Mouse (Mus musculus): Measurements from ENCODE around the gene Ppm1b. TPM values are rescaled to one million over a fixed set of nuclear protein-coding genes. Genes with fewer than 3 reads are reported as not detected.
A peak's percentile ranks its signal among the peaks of the same experiment; 100 is the strongest.

Ppm1b gene
- polyA plus RNA-seq, 1 experiment from 2014 or later = 91.7 TPM

DNA sequence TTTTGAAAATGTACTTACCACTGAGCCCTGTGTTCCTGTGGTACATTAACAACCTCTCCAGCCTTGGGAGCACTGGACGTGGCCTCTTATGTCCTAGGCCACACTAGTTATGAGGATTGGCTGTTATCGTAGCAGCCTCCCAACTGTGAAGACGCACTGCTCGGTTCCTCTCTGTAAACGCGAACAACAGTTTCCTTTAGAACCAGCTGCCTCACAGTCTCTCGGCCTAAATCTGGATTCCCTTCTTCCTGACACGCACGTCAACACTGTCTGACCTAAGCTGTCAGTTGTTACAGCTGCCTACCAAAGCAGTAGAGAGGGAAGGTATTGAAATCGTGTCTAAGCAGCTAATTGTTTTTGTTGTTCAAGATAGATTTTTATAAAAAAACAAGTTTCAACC is 43.1 kb downstream of the Ppm1b start:
- Histone ChIP-seq H3K4me3 (no peak overlapping the region), H3K36me3 (replicated peaks) (no peaks in the 10 kb centered on the region), H3K27me3 (replicated peaks) (no peaks in the 10 kb centered on the region), H3K9me3 (no peaks in the 10 kb centered on the region), H3K27ac (no peak overlapping the region), H3K4me2 (no peak overlapping the region), H3K4me1 (no peaks in the 10 kb centered on the region), H3K9ac (no peak overlapping the region)
- 71% methylated on average over 10 of the region's 10 CpGs for WGBS
- no peak for ATAC-seq (replicated peaks)

DNA sequence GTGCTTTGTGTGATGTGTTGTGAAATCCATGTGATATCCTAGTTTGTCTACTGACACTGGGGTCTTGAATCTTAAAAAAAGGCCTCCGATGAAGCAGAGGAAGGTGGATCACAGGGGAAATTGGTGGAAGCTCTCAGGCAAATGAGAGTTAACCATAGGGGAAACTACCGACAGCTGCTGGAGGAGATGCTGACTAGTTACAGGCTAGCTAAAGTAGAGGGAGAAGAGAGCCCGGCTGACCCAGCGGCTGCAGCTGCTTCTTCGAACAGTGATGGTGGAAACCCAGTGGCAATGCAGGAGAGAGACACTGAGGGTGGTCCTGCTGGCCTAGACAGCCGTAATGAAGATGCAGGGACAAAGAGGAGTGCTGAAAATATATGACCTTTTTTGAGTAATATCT is 56.9 kb downstream of the Ppm1b start:
- WGBS = 75% methylated on average over 6 of the region's 6 CpGs
- Histone ChIP-seq H3K9me3 (no peaks in the 10 kb centered on the region), H3K36me3 (replicated peaks) (no peaks in the 10 kb centered on the region), H3K9ac (no peak overlapping the region), H3K4me1 (no peaks in the 10 kb centered on the region), H3K27me3 (replicated peaks) (no peaks in the 10 kb centered on the region), H3K27ac (no peak overlapping the region), H3K4me2 (no peak overlapping the region), H3K4me3 (no peak overlapping the region)
- ATAC-seq (replicated peaks) = no peak

DNA sequence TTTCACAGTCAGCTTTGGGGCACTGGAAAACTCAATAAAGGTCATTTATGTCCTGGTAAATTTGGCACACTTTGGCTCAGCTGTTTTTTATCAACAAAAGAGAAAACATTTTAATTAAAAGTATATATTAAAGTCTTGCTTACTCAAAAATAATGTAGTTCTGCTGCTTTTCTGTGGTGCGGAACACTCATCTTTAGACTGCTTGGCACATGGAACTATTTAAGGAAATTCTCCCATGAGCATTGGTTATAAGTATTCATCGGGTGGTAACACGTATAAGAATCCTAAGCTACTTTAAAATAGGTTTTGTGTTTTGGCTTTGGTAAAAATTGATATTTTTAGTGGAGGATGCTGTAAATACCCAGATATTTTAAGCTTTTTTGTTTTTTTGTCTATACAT is 58.1 kb downstream of the Ppm1b start:
- Histone ChIP-seq H3K9ac (no peak overlapping the region), H3K4me1 (no peaks in the 10 kb centered on the region), H3K36me3 (replicated peaks) (no peaks in the 10 kb centered on the region), H3K27me3 (replicated peaks) (no peaks in the 10 kb centered on the region), H3K27ac (no peak overlapping the region), H3K4me2 (no peak overlapping the region), H3K4me3 (no peak overlapping the region), H3K9me3 (no peaks in the 10 kb centered on the region)
- 92% methylated on average over 3 of the region's 3 CpGs for WGBS
- ATAC-seq (replicated peaks) = no peak

- Histone ChIP-seq H3K27me3 (replicated peaks) (no peaks in the 10 kb centered on the region), H3K4me3 (no peak overlapping the region), H3K4me2 (no peak overlapping the region), H3K9me3 (no peaks in the 10 kb centered on the region), H3K4me1 (no peaks in the 10 kb centered on the region), H3K27ac (no peak overlapping the region), H3K36me3 (replicated peaks) (no peaks in the 10 kb centered on the region), H3K9ac (no peak overlapping the region)
- ATAC-seq (replicated peaks) = no peak
- WGBS = 90% methylated on average over 3 of the region's 3 CpGs
Measured at GRCm38 (mm10) chr17:85018344-85018743, 61.8 kb downstream of the Ppm1b start.

DNA sequence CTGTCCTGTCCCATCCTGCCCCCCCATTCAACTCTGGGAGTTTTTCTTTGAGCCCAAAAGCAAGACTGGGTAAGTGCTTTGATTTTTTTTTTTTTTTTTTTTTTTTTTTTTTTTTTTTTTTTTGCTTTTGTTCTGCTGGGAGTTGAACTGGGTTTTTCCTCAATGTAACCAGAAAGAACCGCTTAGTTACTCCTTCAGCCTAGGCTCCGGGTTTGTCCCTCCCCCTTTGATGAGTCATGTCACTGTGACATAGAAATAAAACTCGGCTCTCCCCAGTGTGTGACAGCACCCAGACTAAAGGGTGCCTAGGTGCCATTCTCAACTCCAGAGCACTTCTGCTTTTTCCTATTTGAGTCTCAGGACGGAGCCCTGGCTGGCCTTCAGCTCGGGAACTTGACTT is 62.3 kb downstream of the Ppm1b start:
- no peaks in the 10 kb centered on the region for H3K9me3 ChIP-seq
- H3K27me3 ChIP-seq (replicated peaks) = no peaks in the 10 kb centered on the region
- H3K4me3 ChIP-seq = no peak overlapping the region
- no peaks in the 10 kb centered on the region for H3K4me1 ChIP-seq
- no peak for ATAC-seq (replicated peaks)
- WGBS = 88% methylated on average over 5 of the region's 5 CpGs
- no peak overlapping the region for H3K9ac ChIP-seq
- H3K27ac ChIP-seq = no peak overlapping the region
- H3K36me3 ChIP-seq (replicated peaks) = no peaks in the 10 kb centered on the region
- no peak overlapping the region for H3K4me2 ChIP-seq

- 86% methylated on average over 3 of the region's 3 CpGs for WGBS
- ATAC-seq (replicated peaks) = no peak
Measured at GRCm38 (mm10) chr17:85020343-85020742, 63.8 kb downstream of the Ppm1b start.

DNA sequence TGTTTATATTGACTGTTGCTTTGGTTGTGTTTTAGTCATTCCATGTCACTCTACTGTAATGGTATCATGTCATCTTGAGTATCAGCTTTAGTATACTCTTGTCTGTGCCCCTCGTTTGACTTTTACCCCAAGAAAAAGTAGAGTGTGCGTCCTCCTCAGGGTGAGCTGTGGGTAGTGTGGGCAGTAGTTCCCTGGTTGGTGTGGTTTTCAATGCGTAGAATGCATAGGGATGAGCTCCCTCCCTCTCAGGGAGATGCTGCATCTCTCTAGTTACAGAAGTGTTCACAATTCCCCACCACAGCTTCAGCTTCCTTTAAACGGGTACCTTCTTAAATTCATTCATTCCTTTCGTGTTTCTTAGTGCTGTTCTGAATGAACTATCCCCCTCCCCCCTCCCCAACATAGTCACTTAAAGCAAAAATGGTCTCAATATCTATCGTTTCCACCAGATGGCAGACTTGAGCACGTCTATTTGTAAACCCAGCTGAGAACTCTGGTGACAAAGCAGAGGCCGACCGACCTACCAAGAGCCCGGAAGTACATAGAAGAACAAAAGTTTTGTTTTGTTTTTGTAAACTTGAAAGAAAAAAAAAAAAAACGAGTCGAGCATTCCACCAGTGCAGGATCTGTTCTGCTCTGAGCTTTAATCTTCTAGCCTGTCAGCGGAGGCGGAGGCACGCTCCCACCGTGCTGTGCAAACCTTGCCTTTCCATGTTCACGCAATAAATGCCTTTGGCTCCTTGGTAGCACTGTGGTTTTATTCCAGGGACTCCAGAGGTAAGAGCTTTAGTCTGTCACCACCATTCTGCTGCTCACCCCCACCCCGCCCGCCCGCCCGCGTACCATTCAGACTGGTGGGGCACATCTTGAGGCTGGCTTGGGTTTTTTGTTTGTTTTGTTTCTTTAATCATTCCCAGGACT is 67.0 kb downstream of the Ppm1b start:
- WGBS = 55% methylated on average over 22 of the region's 22 CpGs
- no peak overlapping the region for H3K9ac ChIP-seq

More at GRCm38 (mm10) chr17:85020343-85020742, 63.8 kb downstream of the Ppm1b start:
- Histone ChIP-seq H3K4me2 (no peak overlapping the region), H3K9ac (no peak overlapping the region), H3K36me3 (replicated peaks) (no peaks in the 10 kb centered on the region), H3K9me3 (no peaks in the 10 kb centered on the region), H3K4me3 (no peak overlapping the region), H3K27me3 (replicated peaks) (no peaks in the 10 kb centered on the region), H3K27ac (no peak overlapping the region), H3K4me1 (no peaks in the 10 kb centered on the region)

DNA sequence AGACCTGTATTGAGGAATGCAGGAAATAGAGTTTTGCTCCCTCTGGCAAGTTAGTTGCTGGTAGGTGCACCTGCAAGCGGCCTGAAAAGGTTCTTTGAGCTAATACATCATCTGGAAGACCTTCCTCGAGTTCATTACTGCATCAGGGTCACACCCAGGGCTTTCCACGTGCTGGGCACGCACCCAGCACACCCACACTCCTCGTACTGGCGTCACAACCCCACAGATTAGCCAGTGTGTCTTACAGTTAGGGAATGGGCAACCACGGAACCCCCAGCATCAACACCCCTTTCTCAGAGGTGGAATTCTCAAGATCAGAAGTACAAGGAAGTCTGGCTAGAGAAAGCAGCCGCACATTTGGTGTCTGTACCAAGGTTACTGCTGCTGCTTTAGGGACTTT is 67.7 kb downstream of the Ppm1b start:
- Histone ChIP-seq H3K4me3 (no peak overlapping the region), H3K9me3 (no peaks in the 10 kb centered on the region), H3K27me3 (replicated peaks) (no peaks in the 10 kb centered on the region), H3K4me1 (no peaks in the 10 kb centered on the region), H3K9ac (no peak overlapping the region), H3K27ac (no peak overlapping the region), H3K36me3 (replicated peaks) (no peaks in the 10 kb centered on the region), H3K4me2 (no peak overlapping the region)
- ATAC-seq (replicated peaks) = no peak
- WGBS = 92% methylated on average over 8 of the region's 8 CpGs

More for the DNA sequence above, 67.0 kb downstream of the Ppm1b start:
- ATAC-seq (replicated peaks) = peak; percentile 51; the same call in 1 of the 2 replicates
- Histone ChIP-seq H3K4me2 (no peak overlapping the region), H3K27me3 (replicated peaks) (no peaks in the 10 kb centered on the region), H3K4me3 (no peak overlapping the region), H3K4me1 (no peaks in the 10 kb centered on the region), H3K36me3 (replicated peaks) (no peaks in the 10 kb centered on the region), H3K9me3 (no peaks in the 10 kb centered on the region), H3K27ac (no peak overlapping the region)

- Histone ChIP-seq H3K27me3 (replicated peaks) (no peaks in the 10 kb centered on the region), H3K9ac (no peak overlapping the region), H3K9me3 (no peaks in the 10 kb centered on the region), H3K36me3 (replicated peaks) (no peaks in the 10 kb centered on the region), H3K4me3 (no peak overlapping the region), H3K4me1 (no peaks in the 10 kb centered on the region), H3K27ac (no peak overlapping the region), H3K4me2 (no peak overlapping the region)
- no peak for ATAC-seq (replicated peaks)
- WGBS = 94% methylated on average over 6 of the region's 6 CpGs
Measured at GRCm38 (mm10) chr17:85025151-85025550, 68.6 kb downstream of the Ppm1b start.

DNA sequence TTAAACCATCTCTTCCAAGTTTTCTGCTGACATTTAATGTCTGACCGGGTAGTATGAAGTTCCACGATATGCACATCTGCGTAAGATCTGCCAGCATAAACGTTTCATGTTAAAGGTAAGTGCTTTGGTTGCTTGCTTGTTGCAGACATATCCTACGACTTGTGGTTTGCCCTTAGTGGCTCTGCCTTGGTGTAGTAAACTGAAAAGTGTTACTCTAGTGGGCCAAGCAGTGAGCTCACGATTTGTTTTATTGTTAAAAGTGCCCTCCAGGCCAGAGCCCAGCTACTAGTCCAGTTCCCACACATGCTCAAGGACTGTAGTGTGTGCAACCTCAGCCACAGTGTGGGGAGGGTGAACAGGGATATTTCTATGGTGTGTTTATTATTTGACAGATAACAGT is 69.9 kb downstream of the Ppm1b start:
- H3K9ac ChIP-seq = no peak overlapping the region
- 93% methylated on average over 6 of the region's 6 CpGs for WGBS
- no peak overlapping the region for H3K4me2 ChIP-seq
- no peaks in the 10 kb centered on the region for H3K36me3 ChIP-seq (replicated peaks)
- H3K4me1 ChIP-seq = no peaks in the 10 kb centered on the region
- H3K27ac ChIP-seq = no peak overlapping the region
- no peaks in the 10 kb centered on the region for H3K9me3 ChIP-seq
- H3K27me3 ChIP-seq (replicated peaks) = no peaks in the 10 kb centered on the region
- ATAC-seq (replicated peaks) = no peak
- no peak overlapping the region for H3K4me3 ChIP-seq

DNA sequence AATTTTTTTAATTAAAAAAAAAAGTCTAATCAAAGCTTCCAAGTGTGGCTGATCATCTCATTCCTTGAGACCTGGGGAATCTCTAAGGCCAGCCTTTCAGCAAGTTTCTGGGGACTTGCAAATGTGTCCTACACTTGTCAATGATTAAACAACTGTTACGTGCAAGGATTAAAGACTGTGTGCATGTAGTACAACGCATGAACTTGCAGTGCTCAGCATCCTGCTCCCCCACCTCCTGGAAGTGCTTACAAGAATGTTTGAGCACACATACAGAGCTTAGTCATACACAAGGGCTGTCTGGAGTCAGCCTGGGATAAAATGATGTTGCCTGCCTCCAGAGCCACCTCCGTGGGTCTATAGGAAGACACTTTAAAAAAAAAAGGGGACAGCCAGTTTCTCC is 70.7 kb downstream of the Ppm1b start:
- H3K36me3 ChIP-seq (replicated peaks) = no peaks in the 10 kb centered on the region
- no peaks in the 10 kb centered on the region for H3K4me1 ChIP-seq
- no peak overlapping the region for H3K27ac ChIP-seq
- H3K27me3 ChIP-seq (replicated peaks) = no peaks in the 10 kb centered on the region
- 88% methylated on average over 3 of the region's 3 CpGs for WGBS
- no peaks in the 10 kb centered on the region for H3K9me3 ChIP-seq
- no peak overlapping the region for H3K9ac ChIP-seq
- H3K4me2 ChIP-seq = no peak overlapping the region
- no peak for ATAC-seq (replicated peaks)
- H3K4me3 ChIP-seq = no peak overlapping the region

- Histone ChIP-seq H3K27ac (no peak within 1 kb of the TSS), H3K9ac (no peak within 1 kb of the TSS), H3K36me3 (replicated peaks) (no peaks in the 10 kb centered on the region), H3K4me1 (no peaks in the 10 kb centered on the region), H3K4me2 (no peak within 1 kb of the TSS), H3K27me3 (replicated peaks) (no peaks in the 10 kb centered on the region), H3K9me3 (no peaks in the 10 kb centered on the region), H3K4me3 (no peak within 1 kb of the TSS)
- 90% methylated on average over 20 of the region's 20 CpGs for WGBS
- ATAC-seq (replicated peaks) = no peak
Measured at GRCm38 (mm10) chr17:85028093-85028739, 71.7 kb downstream of the Ppm1b start, which contains the start of gene Slc3a1. Slc3a1 (plus strand) TSS chr17:85028376.
